Mouse (Mus musculus): Measurements from ENCODE around the gene Frrs1. TPM values are rescaled to one million over a fixed set of nuclear protein-coding genes. Genes with fewer than 3 reads are reported as not detected.
A peak's percentile ranks its signal among the peaks of the same experiment; 100 is the strongest.

Frrs1 gene
- total and polyA plus RNA-seq, 2 experiments from 2014 or later, result 3.8 to 5.9 TPM

DNA sequence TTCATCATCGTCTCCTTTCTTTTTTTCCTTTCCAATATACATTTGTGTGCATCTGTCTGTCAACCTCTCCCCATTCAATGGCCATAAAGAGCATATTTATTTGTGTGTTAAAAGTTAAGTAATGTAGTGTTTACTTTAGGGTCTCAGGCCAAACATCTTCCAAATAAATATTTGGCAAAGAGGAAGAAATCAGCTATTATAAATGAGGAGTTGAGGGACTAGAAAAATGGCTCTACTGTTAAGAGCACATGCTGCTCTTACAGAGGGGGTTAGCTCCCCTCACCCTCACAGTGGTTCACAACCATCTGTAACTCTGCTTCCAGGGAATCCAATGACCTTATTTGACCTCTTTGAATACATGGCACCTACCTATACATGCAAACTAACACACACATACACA is 73.9 kb downstream of the Frrs1 start:
- no peak overlapping the region for H3K27ac ChIP-seq (ENCODE audit: low read depth, low read length)
- TF ChIP-seq CTCF (IDR thresholded peaks at IDR 0.05; ENCODE audit: low read depth), result no peak
- H3K9ac ChIP-seq, result no peak overlapping the region
- DNase-seq (no peak), ATAC-seq (no peak)
- 96% methylated on average over 1 of the region's 1 CpGs for WGBS
- no peaks in the 10 kb centered on the region for H3K36me3 ChIP-seq (ENCODE audit: insufficient read depth)
- no peak overlapping the region for H3K4me3 ChIP-seq (ENCODE audit: low read depth, low read length)
- H3K4me2 ChIP-seq (ENCODE audit: low read depth), result no peak overlapping the region
- no peaks in the 10 kb centered on the region for H3K9me3 ChIP-seq (ENCODE audit: low read length)
- no peaks in the 10 kb centered on the region for H3K27me3 ChIP-seq (ENCODE audit: insufficient read depth, low read length)
- no peaks in the 10 kb centered on the region for H3K4me1 ChIP-seq (ENCODE audit: insufficient read depth)

DNA sequence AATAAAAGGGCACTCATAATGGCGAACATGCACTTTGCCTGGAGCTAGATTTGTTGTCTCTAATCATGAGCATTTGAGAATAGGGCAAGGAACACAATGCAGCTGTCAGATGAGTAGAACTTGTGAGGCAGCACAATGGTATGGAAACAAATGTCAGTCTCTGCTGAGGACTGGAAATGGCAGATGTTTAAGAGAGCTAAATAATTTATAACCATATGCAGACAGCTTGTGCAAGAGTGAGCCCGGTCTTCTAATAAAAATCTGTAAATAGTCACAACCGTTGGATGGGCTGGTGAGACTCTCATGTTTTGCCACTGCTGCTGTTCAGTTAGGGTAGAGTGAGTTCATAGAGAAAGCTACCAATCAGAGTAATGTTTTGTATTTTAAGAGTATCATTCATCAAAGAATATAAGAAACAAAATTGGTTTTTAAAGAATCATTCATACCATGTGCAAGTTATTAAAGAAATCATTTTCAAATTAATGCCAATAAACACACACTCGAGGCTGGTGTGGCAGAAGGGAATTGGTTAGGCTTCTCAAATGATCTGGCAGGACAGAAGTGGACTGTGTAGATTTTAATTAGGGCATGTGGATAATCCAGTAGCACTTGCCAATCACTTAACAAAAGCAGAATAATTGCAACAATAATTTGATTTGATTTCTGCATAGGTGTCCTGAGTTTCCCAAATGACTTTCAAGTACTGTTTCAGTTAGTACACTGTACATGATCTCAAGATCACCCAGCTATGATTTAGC is 77.8 kb downstream of the Frrs1 start:
- Histone ChIP-seq H3K4me2 (ENCODE audit: low read depth) (no peak overlapping the region), H3K36me3 (ENCODE audit: insufficient read depth) (no peaks in the 10 kb centered on the region), H3K9me3 (ENCODE audit: low read length) (no peaks in the 10 kb centered on the region), H3K27ac (ENCODE audit: low read depth, low read length) (0 out of 2 replicates have a peak overlapping the region, but pooled peaks have one; percentile 15), H3K4me3 (ENCODE audit: low read depth, low read length) (no peak overlapping the region), H3K4me1 (ENCODE audit: insufficient read depth) (no peaks in the 10 kb centered on the region), H3K9ac (no peak overlapping the region), H3K27me3 (ENCODE audit: insufficient read depth, low read length) (no peaks in the 10 kb centered on the region)
- no peak for TF ChIP-seq CTCF (IDR thresholded peaks at IDR 0.05; ENCODE audit: low read depth)
- ATAC-seq, result no peak
- WGBS, result 33% methylated on average over 4 of the region's 4 CpGs
- no peak for DNase-seq

DNA sequence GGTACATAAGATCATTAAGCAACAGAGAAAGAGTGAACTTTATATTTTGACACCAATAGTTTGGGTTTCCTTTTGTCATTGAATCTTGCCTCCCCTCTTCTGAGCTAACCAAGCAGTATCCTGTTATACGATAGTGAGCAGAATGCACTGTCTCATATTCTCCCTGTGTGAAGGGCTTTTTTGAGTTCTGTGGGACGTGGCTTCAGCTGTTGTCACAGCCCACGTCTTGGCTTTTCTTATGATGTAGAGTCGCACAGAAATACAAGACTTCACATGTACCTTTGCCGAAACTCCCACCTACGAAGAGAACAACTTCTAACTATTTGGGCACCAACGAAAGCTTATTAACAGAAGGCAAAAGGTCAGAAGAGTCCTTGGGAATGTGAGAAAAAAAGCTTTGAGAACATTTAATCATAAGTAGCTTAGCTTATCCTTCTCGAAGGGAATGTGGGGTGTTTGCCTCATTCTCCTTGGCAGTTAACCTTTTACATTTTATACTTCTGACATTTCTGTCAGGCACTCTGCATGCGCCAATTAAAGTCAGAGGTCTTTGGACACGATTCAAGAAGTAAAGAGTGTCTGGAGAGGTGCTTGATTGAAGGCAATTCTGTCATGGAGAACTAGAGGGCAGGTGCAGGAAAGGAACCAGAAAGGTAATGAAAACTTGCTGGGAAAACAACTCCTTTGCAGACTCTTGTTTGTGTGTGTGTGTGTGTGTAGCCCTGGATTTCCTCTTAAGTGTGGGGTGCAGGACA is 81.7 kb downstream of the Frrs1 start:
- DNase-seq (no peak), ATAC-seq (no peak)
- Histone ChIP-seq H3K4me2 (ENCODE audit: low read depth) (no peak overlapping the region), H3K9ac (no peak overlapping the region), H3K27me3 (ENCODE audit: insufficient read depth, low read length) (no peaks in the 10 kb centered on the region), H3K36me3 (ENCODE audit: insufficient read depth) (no peaks in the 10 kb centered on the region), H3K4me1 (ENCODE audit: insufficient read depth) (no peaks in the 10 kb centered on the region), H3K9me3 (ENCODE audit: low read length) (no peaks in the 10 kb centered on the region), H3K27ac (ENCODE audit: low read depth, low read length) (no peak overlapping the region), H3K4me3 (ENCODE audit: low read depth, low read length) (no peak overlapping the region)
- 73% methylated on average over 10 of the region's 10 CpGs for WGBS
- TF ChIP-seq CTCF (IDR thresholded peaks at IDR 0.05; ENCODE audit: low read depth), result no peak

DNA sequence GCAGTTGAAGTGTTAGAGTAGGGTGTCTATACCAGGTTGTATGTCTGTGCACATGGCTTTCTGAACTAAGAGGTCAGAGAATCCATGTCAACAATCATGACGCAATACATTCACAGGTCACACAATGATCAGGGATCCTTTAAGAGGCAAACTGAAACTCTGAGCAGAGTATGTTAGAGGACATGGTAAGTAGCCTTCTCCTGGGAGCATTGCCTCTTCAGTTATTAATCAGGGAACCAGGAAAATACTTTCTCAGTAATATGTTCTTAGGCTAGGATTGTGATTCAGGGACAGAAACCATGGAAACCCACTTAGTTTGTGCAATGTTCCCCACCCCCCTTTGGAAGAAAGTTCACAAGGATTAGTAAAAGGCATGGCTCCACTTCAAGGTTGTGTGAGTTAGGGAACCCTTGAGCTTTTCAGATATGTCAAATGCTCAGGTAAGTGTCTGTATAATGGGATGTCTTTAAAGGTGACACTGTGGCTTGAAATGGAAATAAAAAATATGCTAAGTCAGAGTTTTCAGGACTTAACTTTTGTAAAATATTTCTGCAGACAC is 82.4 kb downstream of the Frrs1 start:
- H3K27ac ChIP-seq (ENCODE audit: low read depth, low read length), result no peak overlapping the region
- H3K9ac ChIP-seq, result no peak overlapping the region
- H3K4me1 ChIP-seq (ENCODE audit: insufficient read depth), result no peaks in the 10 kb centered on the region
- WGBS, result 88% methylated on average over 1 of the region's 1 CpGs
- no peak for TF ChIP-seq CTCF (IDR thresholded peaks at IDR 0.05; ENCODE audit: low read depth)
- no peaks in the 10 kb centered on the region for H3K27me3 ChIP-seq (ENCODE audit: insufficient read depth, low read length)
- no peaks in the 10 kb centered on the region for H3K9me3 ChIP-seq (ENCODE audit: low read length)
- 0 out of 2 replicates have a peak, but pooled peaks cover 2% of the 10 kb centered on the region for H3K36me3 ChIP-seq (ENCODE audit: insufficient read depth)
- DNase-seq (no peak), ATAC-seq (no peak)
- H3K4me3 ChIP-seq (ENCODE audit: low read depth, low read length), result no peak overlapping the region
- no peak overlapping the region for H3K4me2 ChIP-seq (ENCODE audit: low read depth)

DNA sequence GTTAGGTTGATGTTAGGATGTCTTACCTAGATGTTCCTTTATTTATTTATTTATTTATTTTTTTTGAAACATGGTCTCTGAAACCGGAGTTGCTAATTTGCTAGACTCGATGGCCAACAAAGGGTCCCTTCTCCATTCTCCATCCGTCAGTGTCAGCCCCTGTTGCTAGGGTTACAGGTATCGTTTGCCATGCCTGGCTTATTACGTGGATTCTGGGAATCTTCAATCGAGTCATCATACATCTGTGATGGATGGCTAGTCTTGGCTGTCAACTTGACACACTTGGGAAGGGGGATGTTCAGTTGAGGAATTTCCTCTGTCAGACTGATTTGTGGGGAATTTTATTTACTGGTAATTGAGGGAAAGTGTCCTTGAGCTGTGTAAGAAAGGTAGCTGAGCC is 83.5 kb downstream of the Frrs1 start:
- no peak overlapping the region for H3K27ac ChIP-seq (ENCODE audit: low read depth, low read length)
- H3K9me3 ChIP-seq (ENCODE audit: low read length), result no peaks in the 10 kb centered on the region
- 74% methylated on average over 6 of the region's 6 CpGs for WGBS
- no peaks in the 10 kb centered on the region for H3K27me3 ChIP-seq (ENCODE audit: insufficient read depth, low read length)
- no peak for DNase-seq
- no peak overlapping the region for H3K4me2 ChIP-seq (ENCODE audit: low read depth)
- H3K4me1 ChIP-seq (ENCODE audit: insufficient read depth), result no peaks in the 10 kb centered on the region
- no peak overlapping the region for H3K9ac ChIP-seq
- no peak overlapping the region for H3K4me3 ChIP-seq (ENCODE audit: low read depth, low read length)
- TF ChIP-seq CTCF (IDR thresholded peaks at IDR 0.05; ENCODE audit: low read depth), result no peak
- 0 out of 2 replicates have a peak, but pooled peaks cover 4% of the 10 kb centered on the region for H3K36me3 ChIP-seq (ENCODE audit: insufficient read depth)
- no peak for ATAC-seq

DNA sequence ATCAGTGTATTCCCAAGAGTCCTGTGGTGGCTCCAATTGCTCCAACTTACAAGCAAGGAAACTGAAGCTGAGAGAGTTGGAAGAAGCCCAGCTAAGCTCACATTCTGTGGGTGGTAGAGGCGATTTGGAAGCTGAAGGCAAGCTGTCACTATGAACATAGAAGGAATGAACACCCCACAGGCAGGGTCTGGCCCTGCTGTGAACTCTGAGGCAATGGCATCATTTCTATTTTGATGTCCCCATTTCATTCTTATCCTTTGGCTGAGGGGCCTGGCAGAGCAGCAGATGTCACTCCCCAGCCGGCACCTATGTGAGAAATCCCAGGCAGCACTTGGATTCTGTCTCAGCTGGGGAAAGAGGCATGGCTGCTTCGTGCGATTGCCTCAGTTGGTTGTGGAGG is 84.2 kb downstream of the Frrs1 start:
- Histone ChIP-seq H3K9me3 (ENCODE audit: low read length) (no peaks in the 10 kb centered on the region), H3K36me3 (ENCODE audit: insufficient read depth) (0 out of 2 replicates have a peak, but pooled peaks cover 4% of the 10 kb centered on the region), H3K27me3 (ENCODE audit: insufficient read depth, low read length) (no peaks in the 10 kb centered on the region), H3K9ac (no peak overlapping the region), H3K4me3 (ENCODE audit: low read depth, low read length) (no peak overlapping the region), H3K27ac (ENCODE audit: low read depth, low read length) (no peak overlapping the region), H3K4me1 (ENCODE audit: insufficient read depth) (no peaks in the 10 kb centered on the region), H3K4me2 (ENCODE audit: low read depth) (no peak overlapping the region)
- 68% methylated on average over 4 of the region's 4 CpGs for WGBS
- DNase-seq, result no peak
- ATAC-seq, result no peak
- no peak for TF ChIP-seq CTCF (IDR thresholded peaks at IDR 0.05; ENCODE audit: low read depth)

DNA sequence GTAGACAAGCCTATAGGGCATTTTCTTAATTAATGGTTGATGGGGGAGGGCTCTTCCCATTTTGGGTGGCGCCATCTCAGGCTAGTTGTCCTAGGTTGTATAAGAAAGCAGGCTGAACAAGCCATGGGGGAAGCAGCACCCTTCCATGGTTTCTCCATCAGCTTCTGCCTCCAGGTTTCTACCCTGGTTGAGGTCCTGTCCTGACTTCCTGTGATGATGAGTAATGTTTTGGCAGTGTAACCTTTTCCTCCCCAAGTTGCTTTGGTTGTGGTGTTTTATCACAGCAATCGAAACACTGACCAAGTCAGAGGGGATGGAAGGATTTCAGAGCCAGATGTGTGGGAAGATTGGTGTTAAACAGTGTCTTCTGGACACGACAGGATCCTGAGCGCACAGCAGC is 87.2 kb downstream of the Frrs1 start:
- WGBS, result 88% methylated on average over 4 of the region's 4 CpGs
- DNase-seq, result no peak

More for the DNA sequence above, 87.2 kb downstream of the Frrs1 start:
- no peaks in the 10 kb centered on the region for H3K4me1 ChIP-seq (ENCODE audit: insufficient read depth)
- H3K27ac ChIP-seq (ENCODE audit: low read depth, low read length), result no peak overlapping the region
- H3K9me3 ChIP-seq (ENCODE audit: low read length), result no peaks in the 10 kb centered on the region
- no peak overlapping the region for H3K4me3 ChIP-seq (ENCODE audit: low read depth, low read length)
- ATAC-seq, result no peak
- no peak for TF ChIP-seq CTCF (IDR thresholded peaks at IDR 0.05; ENCODE audit: low read depth)
- no peak overlapping the region for H3K9ac ChIP-seq
- no peaks in the 10 kb centered on the region for H3K27me3 ChIP-seq (ENCODE audit: insufficient read depth, low read length)
- H3K36me3 ChIP-seq (ENCODE audit: insufficient read depth), result 0 out of 2 replicates have a peak, but pooled peaks cover 4% of the 10 kb centered on the region
- H3K4me2 ChIP-seq (ENCODE audit: low read depth), result no peak overlapping the region
